Mouse (Mus musculus): Measurements from ENCODE around the gene 4933415A04Rik. TPM values are rescaled to one million over a fixed set of nuclear protein-coding genes. Genes with fewer than 3 reads are reported as not detected.

Gene 4933415A04Rik
- total RNA-seq, 1 experiment = 0.49 TPM

DNA sequence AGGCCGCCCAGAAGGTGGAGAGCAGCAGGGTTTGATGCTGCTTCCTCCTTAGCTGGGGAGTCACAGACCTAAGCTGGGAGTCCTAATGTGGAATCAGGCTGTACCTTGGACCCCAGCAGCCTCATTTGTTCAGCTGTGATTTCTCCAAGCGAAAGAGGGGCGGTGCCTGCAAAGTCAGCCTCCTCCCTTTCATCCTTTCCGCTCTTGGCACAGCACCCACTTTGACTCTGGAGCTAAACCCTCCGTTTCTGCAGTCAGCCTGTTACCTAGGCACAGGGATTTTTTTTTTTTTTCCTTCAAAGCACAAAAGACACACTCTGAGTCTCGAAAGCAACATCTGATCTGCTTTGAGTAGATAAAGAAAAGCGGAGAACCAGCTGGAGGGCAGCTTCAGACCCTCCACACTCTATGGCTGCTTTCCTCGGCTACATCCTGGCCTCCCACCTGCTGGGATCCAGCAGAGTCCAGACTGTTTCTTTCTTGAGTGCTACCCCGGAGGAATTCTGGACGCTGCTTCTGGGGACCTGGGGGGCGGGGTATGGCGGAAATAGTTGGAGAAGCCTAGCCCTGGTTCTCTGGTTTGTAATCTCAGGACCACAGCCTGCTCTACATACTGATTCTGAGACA lies 39.6 kb downstream of the 4933415A04Rik start:
- in situ Hi-C loops (cut with MboI; ENCODE audit: low sequenced_read_pairs in 2 of 2, unreplicated experiment in 2 of 2) = no loop called here
- Histone ChIP-seq H3K4me3 (ENCODE audit: insufficient read depth in 1 of 2, low read depth in 1 of 2, low read length in 2 of 2, poor library complexity in 1 of 2, severe bottlenecking in 1 of 2) (peak overlapping the region; percentile 27 to 68; a peak in 3 of 4 replicates), H3K4me1 (ENCODE audit: control insufficient read depth in 2 of 2, insufficient read depth in 2 of 2, low read length in 2 of 2, poor library complexity in 1 of 2) (peaks cover 3 to 22% of the 10 kb centered on the region in 2 experiments; a peak in 3 of 4 replicates), H3K9ac (ENCODE audit: insufficient read depth, low read depth, low read length, poor library complexity, severe bottlenecking) (peak overlapping the region; percentile 42; the same call in 1 of the 2 replicates), H3K36me3 (ENCODE audit: control insufficient read depth, insufficient read depth, low read length, poor library complexity, severe bottlenecking) (no peaks in the 10 kb centered on the region), H3K9me3 (ENCODE audit: control insufficient read depth, insufficient read depth, low read depth, low read length) (no peaks in the 10 kb centered on the region), H3K27ac (ENCODE audit: insufficient read depth, low read depth, low read length, poor library complexity, severe bottlenecking) (peak overlapping the region; percentile 68; the same call in 1 of the 2 replicates)
- peak; percentile 47 for DNase-seq (ENCODE audit: low read depth, low spot score)
- TF ChIP-seq HCFC1 (IDR thresholded peaks at IDR 0.05; ENCODE audit: borderline replicate concordance, insufficient read depth, low read length) (no peak), ZNF384 (IDR thresholded peaks at IDR 0.05; ENCODE audit: low read depth, low read length) (peak; percentile 43; the same call in 1 of the 2 replicates), CHD2 (IDR thresholded peaks at IDR 0.05; ENCODE audit: low read depth, low read length) (no peak), ZC3H11A (IDR thresholded peaks at IDR 0.05; ENCODE audit: borderline replicate concordance, low read depth, low read length) (no peak), MAFK (IDR thresholded peaks at IDR 0.05; ENCODE audit: insufficient read depth, low read depth, low read length) (no peak)

DNA sequence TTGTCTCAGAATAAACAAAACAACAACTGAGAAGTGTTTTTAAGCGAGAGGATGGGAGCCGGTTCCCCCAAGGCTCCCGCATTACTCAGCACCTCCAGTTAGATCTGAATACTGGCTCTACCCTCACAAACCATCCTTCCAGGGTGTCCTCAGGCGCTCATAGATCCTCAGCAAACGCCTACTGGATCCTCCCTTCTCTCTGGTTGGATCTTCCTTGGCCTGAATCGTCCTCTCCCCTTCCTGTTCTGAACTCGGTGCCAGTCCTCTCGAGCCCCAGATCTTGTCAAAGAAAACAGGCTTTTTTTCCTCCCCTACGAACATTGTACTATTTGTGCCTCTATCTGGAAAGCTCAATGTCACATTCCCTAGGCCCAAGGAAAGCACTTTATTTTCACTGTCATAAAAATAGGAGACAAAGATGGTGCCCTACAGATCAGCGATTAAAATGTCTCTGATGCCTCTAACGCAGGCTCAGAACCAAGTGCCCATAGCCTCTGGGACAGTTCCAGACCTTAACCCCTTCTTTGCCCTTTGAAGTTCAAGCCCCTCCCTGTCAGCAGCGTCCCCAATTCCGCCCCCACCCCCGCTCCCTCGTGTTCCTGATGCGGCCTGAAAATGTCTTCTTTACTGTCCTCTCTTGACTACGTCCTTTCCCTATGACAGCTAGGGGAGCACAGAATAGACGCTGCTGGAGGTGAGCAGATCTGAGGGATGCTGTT lies 40.2 kb downstream of the 4933415A04Rik start:
- H3K4me1 ChIP-seq (ENCODE audit: control insufficient read depth in 2 of 2, insufficient read depth in 2 of 2, low read length in 2 of 2, poor library complexity in 1 of 2) = peaks cover 2 to 19% of the 10 kb centered on the region in 2 experiments; a peak in 3 of 4 replicates
- peak overlapping the region; percentile 68; the same call in 1 of the 2 replicates for H3K27ac ChIP-seq (ENCODE audit: insufficient read depth, low read depth, low read length, poor library complexity, severe bottlenecking)
- H3K9ac ChIP-seq (ENCODE audit: insufficient read depth, low read depth, low read length, poor library complexity, severe bottlenecking) = peak overlapping the region; percentile 42; the same call in 1 of the 2 replicates
- DNase-seq (ENCODE audit: low read depth, low spot score) = no peak
- in situ Hi-C loops (cut with MboI; ENCODE audit: low sequenced_read_pairs in 2 of 2, unreplicated experiment in 2 of 2) = no loop called here
- H3K36me3 ChIP-seq (ENCODE audit: control insufficient read depth, insufficient read depth, low read length, poor library complexity, severe bottlenecking) = no peaks in the 10 kb centered on the region
- no peaks in the 10 kb centered on the region for H3K9me3 ChIP-seq (ENCODE audit: control insufficient read depth, insufficient read depth, low read depth, low read length)
- no peak for TF ChIP-seq ZC3H11A (IDR thresholded peaks at IDR 0.05; ENCODE audit: borderline replicate concordance, low read depth, low read length)
- no peak for TF ChIP-seq MAFK (IDR thresholded peaks at IDR 0.05; ENCODE audit: insufficient read depth, low read depth, low read length)
- TF ChIP-seq HCFC1 (IDR thresholded peaks at IDR 0.05; ENCODE audit: borderline replicate concordance, insufficient read depth, low read length) = no peak
- TF ChIP-seq ZNF384 (IDR thresholded peaks at IDR 0.05; ENCODE audit: low read depth, low read length) = no peak
- no peak for TF ChIP-seq CHD2 (IDR thresholded peaks at IDR 0.05; ENCODE audit: low read depth, low read length)
- peak overlapping the region in 1 of 2 experiments; percentile 68; a peak in 2 of 4 replicates for H3K4me3 ChIP-seq (ENCODE audit: insufficient read depth in 1 of 2, low read depth in 1 of 2, low read length in 2 of 2, poor library complexity in 1 of 2, severe bottlenecking in 1 of 2)

DNA sequence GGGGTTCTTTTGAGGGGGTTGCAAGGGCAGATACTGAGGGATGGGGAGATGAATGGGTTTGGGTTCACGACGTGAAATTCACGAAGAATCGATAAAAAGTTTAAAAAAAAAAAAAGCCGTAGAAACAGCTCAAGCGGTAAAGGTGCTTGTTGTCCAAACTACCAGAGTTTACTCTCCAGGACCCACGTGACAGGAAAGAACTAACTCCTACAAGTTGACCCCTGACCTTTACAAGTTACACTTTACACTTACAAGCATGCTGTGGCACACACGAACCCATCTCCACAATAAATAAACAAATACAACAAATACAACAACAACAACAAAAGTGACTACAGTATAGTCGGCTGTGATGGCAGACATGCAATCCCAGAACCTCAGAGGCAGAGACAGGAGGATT lies 44.8 kb downstream of the 4933415A04Rik start:
- Histone ChIP-seq H3K9me3 (ENCODE audit: control insufficient read depth, insufficient read depth, low read depth, low read length) (no peaks in the 10 kb centered on the region), H3K9ac (ENCODE audit: insufficient read depth, low read depth, low read length, poor library complexity, severe bottlenecking) (no peak overlapping the region), H3K4me1 (ENCODE audit: control insufficient read depth in 2 of 2, insufficient read depth in 2 of 2, low read length in 2 of 2, poor library complexity in 1 of 2) (peaks cover 0 to 17% of the 10 kb centered on the region in 2 experiments; a peak in 2 of 4 replicates), H3K36me3 (ENCODE audit: control insufficient read depth, insufficient read depth, low read length, poor library complexity, severe bottlenecking) (no peaks in the 10 kb centered on the region), H3K27ac (ENCODE audit: insufficient read depth, low read depth, low read length, poor library complexity, severe bottlenecking) (no peak overlapping the region), H3K4me3 (ENCODE audit: insufficient read depth in 1 of 2, low read depth in 1 of 2, low read length in 2 of 2, poor library complexity in 1 of 2, severe bottlenecking in 1 of 2) (no peak overlapping the region)
- DNase-seq (ENCODE audit: low read depth, low spot score) = no peak
- in situ Hi-C loops (cut with MboI; ENCODE audit: low sequenced_read_pairs in 2 of 2, unreplicated experiment in 2 of 2) = no loop called here
- TF ChIP-seq ZC3H11A (IDR thresholded peaks at IDR 0.05; ENCODE audit: borderline replicate concordance, low read depth, low read length) (no peak), HCFC1 (IDR thresholded peaks at IDR 0.05; ENCODE audit: borderline replicate concordance, insufficient read depth, low read length) (no peak), CHD2 (IDR thresholded peaks at IDR 0.05; ENCODE audit: low read depth, low read length) (no peak), MAFK (IDR thresholded peaks at IDR 0.05; ENCODE audit: insufficient read depth, low read depth, low read length) (no peak), ZNF384 (IDR thresholded peaks at IDR 0.05; ENCODE audit: low read depth, low read length) (no peak)

DNA sequence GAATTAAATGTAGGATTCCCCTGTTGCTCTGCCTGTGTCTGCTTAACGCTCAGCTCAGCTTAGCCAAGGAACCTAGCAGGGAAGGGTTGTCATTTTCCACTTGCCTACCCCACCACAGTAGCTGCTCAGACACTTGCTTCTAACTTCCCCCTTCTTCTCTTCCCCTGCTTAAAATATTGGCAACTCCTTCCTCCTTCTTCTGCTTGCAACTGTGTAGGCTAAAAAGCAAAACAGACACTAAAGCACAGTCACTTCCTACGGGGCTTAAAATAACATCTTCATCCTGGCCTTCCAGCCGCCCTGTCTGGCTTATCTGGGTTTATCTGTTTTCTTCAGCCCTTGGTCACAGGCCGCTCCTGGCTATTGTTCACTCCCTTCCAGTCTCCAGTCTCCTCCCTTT lies 45.7 kb downstream of the 4933415A04Rik start:
- in situ Hi-C loops (cut with MboI; ENCODE audit: low sequenced_read_pairs in 2 of 2, unreplicated experiment in 2 of 2) = no loop called here
- TF ChIP-seq MAFK (IDR thresholded peaks at IDR 0.05; ENCODE audit: insufficient read depth, low read depth, low read length) (no peak), ZC3H11A (IDR thresholded peaks at IDR 0.05; ENCODE audit: borderline replicate concordance, low read depth, low read length) (no peak), CHD2 (IDR thresholded peaks at IDR 0.05; ENCODE audit: low read depth, low read length) (no peak), ZNF384 (IDR thresholded peaks at IDR 0.05; ENCODE audit: low read depth, low read length) (no peak), HCFC1 (IDR thresholded peaks at IDR 0.05; ENCODE audit: borderline replicate concordance, insufficient read depth, low read length) (no peak)
- H3K9me3 ChIP-seq (ENCODE audit: control insufficient read depth, insufficient read depth, low read depth, low read length) = no peaks in the 10 kb centered on the region
- H3K36me3 ChIP-seq (ENCODE audit: control insufficient read depth, insufficient read depth, low read length, poor library complexity, severe bottlenecking) = no peaks in the 10 kb centered on the region
- no peak overlapping the region for H3K4me3 ChIP-seq (ENCODE audit: insufficient read depth in 1 of 2, low read depth in 1 of 2, low read length in 2 of 2, poor library complexity in 1 of 2, severe bottlenecking in 1 of 2)
- H3K4me1 ChIP-seq (ENCODE audit: control insufficient read depth in 2 of 2, insufficient read depth in 2 of 2, low read length in 2 of 2, poor library complexity in 1 of 2) = peaks cover 0 to 15% of the 10 kb centered on the region in 2 experiments; a peak in 2 of 4 replicates
- H3K9ac ChIP-seq (ENCODE audit: insufficient read depth, low read depth, low read length, poor library complexity, severe bottlenecking) = no peak overlapping the region
- no peak for DNase-seq (ENCODE audit: low read depth, low spot score)
- H3K27ac ChIP-seq (ENCODE audit: insufficient read depth, low read depth, low read length, poor library complexity, severe bottlenecking) = no peak overlapping the region; the same call in 1 of the 2 replicates
